Mouse (Mus musculus): ENCODE measurements at regions not wholly inside any gene's neighbourhood (a gene's known extent, or its start where the extent isn't known, plus 50 kb on each side); places are given as distances from the start of the nearest gene placed in this dataset.

- H3K4me1 ChIP-seq (ENCODE audit: control insufficient read depth in 2 of 2, insufficient read depth in 2 of 2, low read length in 2 of 2), result 0 out of 4 replicates have a peak, but pooled peaks cover 2% of the 10 kb centered on the region in 2 experiments
- no peak overlapping the region for H3K4me3 ChIP-seq (ENCODE audit: control insufficient read depth in 1 of 2, insufficient read depth in 1 of 2, low read depth in 1 of 2, low read length in 2 of 2)
- no peak for ATAC-seq (ENCODE audit: insufficient number of reproducible peaks, insufficient read depth, low FRiP score, low read depth)
- H3K27me3 ChIP-seq (ENCODE audit: control insufficient read depth, insufficient read depth, low read length), result no peaks in the 10 kb centered on the region
- H3K36me3 ChIP-seq (ENCODE audit: control insufficient read depth, insufficient read depth, low read length), result no peaks in the 10 kb centered on the region
- no peak overlapping the region for H3K4me2 ChIP-seq (ENCODE audit: low read length)
- no peaks in the 10 kb centered on the region for H3K9me3 ChIP-seq (ENCODE audit: control insufficient read depth, low read length)
- WGBS, result 87% methylated on average over 11 of the region's 11 CpGs
- H3K27ac ChIP-seq (replicated peaks in 1 of 2; ENCODE audit: control insufficient read depth in 1 of 2, insufficient read depth in 1 of 2, low read depth in 2 of 2, low read length in 2 of 2), result no peak overlapping the region
- no peak overlapping the region for H3K9ac ChIP-seq (ENCODE audit: low read length)
These were observed 62.7 kb upstream of the Atrnl1 start for GRCm38 (mm10) chr19:57548093-57548492.

DNA sequence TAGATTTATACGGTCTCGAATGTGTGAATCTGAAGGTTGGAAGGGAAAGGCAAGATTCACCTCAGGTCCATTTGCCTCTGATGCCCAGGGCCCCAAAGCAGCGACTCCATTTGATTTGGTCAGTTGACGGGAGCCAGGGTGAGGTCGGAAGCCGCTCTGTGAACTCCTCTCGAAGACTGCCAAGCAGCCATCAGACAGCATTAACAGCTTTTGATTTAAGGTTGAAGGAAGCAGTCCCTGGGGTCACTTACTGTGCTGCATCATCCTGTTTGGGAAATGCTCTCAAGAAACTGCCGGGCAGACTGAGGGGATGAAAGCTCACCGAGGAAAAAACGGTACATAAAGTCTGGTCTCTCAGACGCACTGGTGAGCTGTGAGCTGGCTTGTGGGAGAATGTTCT, 62.2 kb upstream of the Atrnl1 start:
- ATAC-seq (ENCODE audit: insufficient number of reproducible peaks, insufficient read depth, low FRiP score, low read depth), result no peak
- H3K36me3 ChIP-seq (ENCODE audit: control insufficient read depth, insufficient read depth, low read length), result no peaks in the 10 kb centered on the region
- no peaks in the 10 kb centered on the region for H3K9me3 ChIP-seq (ENCODE audit: control insufficient read depth, low read length)
- no peak overlapping the region for H3K9ac ChIP-seq (ENCODE audit: low read length)
- no peaks in the 10 kb centered on the region for H3K27me3 ChIP-seq (ENCODE audit: control insufficient read depth, insufficient read depth, low read length)
- WGBS, result 74% methylated on average over 11 of the region's 11 CpGs
- H3K4me3 ChIP-seq (ENCODE audit: control insufficient read depth in 1 of 2, insufficient read depth in 1 of 2, low read depth in 1 of 2, low read length in 2 of 2), result no peak overlapping the region
- H3K27ac ChIP-seq (replicated peaks in 1 of 2; ENCODE audit: control insufficient read depth in 1 of 2, insufficient read depth in 1 of 2, low read depth in 2 of 2, low read length in 2 of 2), result no peak overlapping the region
- 0 out of 4 replicates have a peak, but pooled peaks cover 0 to 2% of the 10 kb centered on the region in 2 experiments for H3K4me1 ChIP-seq (ENCODE audit: control insufficient read depth in 2 of 2, insufficient read depth in 2 of 2, low read length in 2 of 2)
- no peak overlapping the region for H3K4me2 ChIP-seq (ENCODE audit: low read length)

- 84% methylated on average over 11 of the region's 11 CpGs for WGBS
- no peaks in the 10 kb centered on the region for H3K4me1 ChIP-seq (ENCODE audit: control insufficient read depth in 2 of 2, insufficient read depth in 2 of 2, low read length in 2 of 2)
- H3K36me3 ChIP-seq (ENCODE audit: control insufficient read depth, insufficient read depth, low read length), result no peaks in the 10 kb centered on the region
These were observed 57.7 kb upstream of the Atrnl1 start for GRCm38 (mm10) chr19:57552964-57553740.

DNA sequence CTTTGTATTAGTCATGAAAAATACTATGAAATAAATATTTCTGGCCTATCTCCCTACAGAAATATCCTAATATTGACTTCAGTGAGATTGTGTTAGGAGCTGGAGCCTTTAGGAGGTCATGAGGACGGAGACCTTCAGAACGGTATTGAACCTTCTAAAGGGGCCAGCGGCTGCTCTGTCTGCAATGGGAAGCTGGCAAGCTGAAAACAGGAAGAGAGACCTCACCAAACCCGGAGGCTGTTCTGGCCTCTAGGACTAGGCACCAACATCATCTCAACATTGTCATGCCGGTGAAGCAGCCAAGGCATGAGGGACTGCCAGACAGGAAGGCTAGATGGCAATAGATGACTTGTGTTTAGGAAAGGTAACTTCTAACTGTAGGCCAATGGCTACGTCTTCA, 56.7 kb upstream of the Atrnl1 start:
- Histone ChIP-seq H3K27me3 (ENCODE audit: control insufficient read depth, insufficient read depth, low read length) (no peaks in the 10 kb centered on the region), H3K4me2 (ENCODE audit: low read length) (no peak overlapping the region), H3K36me3 (ENCODE audit: control insufficient read depth, insufficient read depth, low read length) (no peaks in the 10 kb centered on the region), H3K4me3 (ENCODE audit: control insufficient read depth in 1 of 2, insufficient read depth in 1 of 2, low read depth in 1 of 2, low read length in 2 of 2) (no peak overlapping the region), H3K27ac (replicated peaks in 1 of 2; ENCODE audit: control insufficient read depth in 1 of 2, insufficient read depth in 1 of 2, low read depth in 2 of 2, low read length in 2 of 2) (no peak overlapping the region), H3K4me1 (ENCODE audit: control insufficient read depth in 2 of 2, insufficient read depth in 2 of 2, low read length in 2 of 2) (no peaks in the 10 kb centered on the region), H3K9ac (ENCODE audit: low read length) (no peak overlapping the region), H3K9me3 (ENCODE audit: control insufficient read depth, low read length) (no peaks in the 10 kb centered on the region)
- no peak for ATAC-seq (ENCODE audit: insufficient number of reproducible peaks, insufficient read depth, low FRiP score, low read depth)
- whole genome bisulfite sequencing, result 84% methylated on average over 6 of the region's 6 CpGs

More at GRCm38 (mm10) chr19:57552964-57553740, 57.7 kb upstream of the Atrnl1 start:
- Histone ChIP-seq H3K4me2 (ENCODE audit: low read length) (no peak overlapping the region), H3K27ac (replicated peaks in 1 of 2; ENCODE audit: control insufficient read depth in 1 of 2, insufficient read depth in 1 of 2, low read depth in 2 of 2, low read length in 2 of 2) (no peak overlapping the region), H3K4me3 (ENCODE audit: control insufficient read depth in 1 of 2, insufficient read depth in 1 of 2, low read depth in 1 of 2, low read length in 2 of 2) (no peak overlapping the region), H3K9ac (ENCODE audit: low read length) (no peak overlapping the region), H3K9me3 (ENCODE audit: control insufficient read depth, low read length) (no peaks in the 10 kb centered on the region), H3K27me3 (ENCODE audit: control insufficient read depth, insufficient read depth, low read length) (no peaks in the 10 kb centered on the region)
- no peak for ATAC-seq (ENCODE audit: insufficient number of reproducible peaks, insufficient read depth, low FRiP score, low read depth)

- H3K4me1 ChIP-seq (ENCODE audit: control insufficient read depth in 2 of 2, insufficient read depth in 2 of 2, low read length in 2 of 2), result no peaks in the 10 kb centered on the region
- ATAC-seq (ENCODE audit: insufficient number of reproducible peaks, insufficient read depth, low FRiP score, low read depth), result no peak
- no peak overlapping the region for H3K4me3 ChIP-seq (ENCODE audit: control insufficient read depth in 1 of 2, insufficient read depth in 1 of 2, low read depth in 1 of 2, low read length in 2 of 2)
- no peaks in the 10 kb centered on the region for H3K9me3 ChIP-seq (ENCODE audit: control insufficient read depth, low read length)
- H3K27ac ChIP-seq (replicated peaks in 1 of 2; ENCODE audit: control insufficient read depth in 1 of 2, insufficient read depth in 1 of 2, low read depth in 2 of 2, low read length in 2 of 2), result no peak overlapping the region
- H3K27me3 ChIP-seq (ENCODE audit: control insufficient read depth, insufficient read depth, low read length), result no peaks in the 10 kb centered on the region
- no peak overlapping the region for H3K4me2 ChIP-seq (ENCODE audit: low read length)
- H3K36me3 ChIP-seq (ENCODE audit: control insufficient read depth, insufficient read depth, low read length), result no peaks in the 10 kb centered on the region
- H3K9ac ChIP-seq (ENCODE audit: low read length), result no peak overlapping the region
- 27% methylated on average over 5 of the region's 5 CpGs for WGBS
These were observed 55.5 kb upstream of the Atrnl1 start for GRCm38 (mm10) chr19:57555313-57555712.

DNA sequence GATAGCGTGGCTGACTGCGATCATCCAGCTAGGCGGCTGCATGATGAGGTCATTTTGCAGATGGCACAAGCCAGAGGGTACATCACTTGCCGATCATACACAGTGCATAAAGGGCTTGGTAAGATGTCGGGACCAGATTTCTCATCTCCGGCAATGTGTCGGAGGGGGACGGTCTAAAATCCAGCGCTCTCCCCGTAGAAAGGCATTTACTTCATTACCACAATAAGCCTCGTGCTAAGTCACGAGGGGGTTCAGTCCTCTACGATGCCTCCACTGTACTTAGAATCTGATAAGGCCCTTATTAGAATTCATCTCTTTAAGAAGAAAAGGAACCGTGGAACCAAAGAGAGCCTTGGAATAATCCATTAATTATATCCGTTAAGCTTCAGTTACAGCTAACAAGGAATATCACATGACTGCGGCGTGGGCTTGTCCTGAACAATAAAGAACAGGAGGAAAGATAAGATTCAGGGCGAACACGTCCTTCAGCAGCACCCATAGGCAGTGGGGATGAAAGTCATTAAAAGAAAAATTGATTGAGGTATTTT, 52.3 kb upstream of the Atrnl1 start:
- ATAC-seq (ENCODE audit: insufficient number of reproducible peaks, insufficient read depth, low FRiP score, low read depth), result no peak

GRCm38 (mm10) chr19:57560757-57561156, 50.1 kb upstream of the Atrnl1 start:
- no peaks in the 10 kb centered on the region for H3K36me3 ChIP-seq (ENCODE audit: control insufficient read depth, insufficient read depth, low read length)
- no peaks in the 10 kb centered on the region for H3K9me3 ChIP-seq (ENCODE audit: control insufficient read depth, low read length)
- H3K4me2 ChIP-seq (ENCODE audit: low read length), result no peak overlapping the region
- no peaks in the 10 kb centered on the region for H3K27me3 ChIP-seq (ENCODE audit: control insufficient read depth, insufficient read depth, low read length)
- H3K27ac ChIP-seq (replicated peaks in 1 of 2; ENCODE audit: control insufficient read depth in 1 of 2, insufficient read depth in 1 of 2, low read depth in 2 of 2, low read length in 2 of 2), result no peak overlapping the region
- WGBS, result 28% methylated on average over 3 of the region's 3 CpGs
- no peak for ATAC-seq (ENCODE audit: insufficient number of reproducible peaks, insufficient read depth, low FRiP score, low read depth)
- H3K4me3 ChIP-seq (ENCODE audit: control insufficient read depth in 1 of 2, insufficient read depth in 1 of 2, low read depth in 1 of 2, low read length in 2 of 2), result no peak overlapping the region
- H3K4me1 ChIP-seq (ENCODE audit: control insufficient read depth in 2 of 2, insufficient read depth in 2 of 2, low read length in 2 of 2), result no peaks in the 10 kb centered on the region
- H3K9ac ChIP-seq (ENCODE audit: low read length), result no peak overlapping the region

More for the DNA sequence above, 52.3 kb upstream of the Atrnl1 start:
- H3K4me2 ChIP-seq (ENCODE audit: low read length), result no peak overlapping the region
- 85% methylated on average over 19 of the region's 19 CpGs for WGBS
- no peaks in the 10 kb centered on the region for H3K36me3 ChIP-seq (ENCODE audit: control insufficient read depth, insufficient read depth, low read length)
- H3K9ac ChIP-seq (ENCODE audit: low read length), result no peak overlapping the region
- H3K27ac ChIP-seq (replicated peaks in 1 of 2; ENCODE audit: control insufficient read depth in 1 of 2, insufficient read depth in 1 of 2, low read depth in 2 of 2, low read length in 2 of 2), result no peak overlapping the region
- H3K4me1 ChIP-seq (ENCODE audit: control insufficient read depth in 2 of 2, insufficient read depth in 2 of 2, low read length in 2 of 2), result no peaks in the 10 kb centered on the region
- H3K9me3 ChIP-seq (ENCODE audit: control insufficient read depth, low read length), result no peaks in the 10 kb centered on the region
- no peak overlapping the region for H3K4me3 ChIP-seq (ENCODE audit: control insufficient read depth in 1 of 2, insufficient read depth in 1 of 2, low read depth in 1 of 2, low read length in 2 of 2)
- no peaks in the 10 kb centered on the region for H3K27me3 ChIP-seq (ENCODE audit: control insufficient read depth, insufficient read depth, low read length)

Measured in heart, embryonic 14.5 days (tissue).